18 mouse cellular contexts compared by ENCODE assay signal in the genomic region with DNA sequence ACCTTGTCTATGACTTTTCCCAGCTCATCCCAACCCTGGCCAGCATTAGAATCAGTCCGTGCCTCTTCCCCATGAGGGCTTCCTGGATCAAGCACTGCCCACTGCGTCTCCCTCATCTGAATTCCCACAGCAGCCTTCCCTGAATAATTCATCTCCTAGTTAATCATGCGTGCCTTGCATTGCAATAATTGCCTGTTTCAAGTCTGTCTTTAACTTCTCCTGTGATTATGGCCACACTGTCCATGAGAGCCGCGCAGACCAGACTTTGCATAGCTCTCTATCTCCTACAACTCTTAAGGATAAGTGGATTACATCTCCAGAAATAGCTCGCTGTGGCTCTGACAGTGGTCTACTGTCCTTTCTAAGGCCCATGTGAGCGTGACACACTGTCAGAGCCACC.
DNase-seq lines count a peak whose midpoint lies in the region; ATAC-seq and TF ChIP-seq lines count a peak whose summit lies in the region.
"Had no signal": no experiment of that assay in that cellular context is flagged by ENCODE, and none has a peak within 500 bp of the region (broad histone marks: within the 10 kb centered on the region; RNA-seq: fewer than 3 reads in every experiment).

No protein-coding gene starts in this region.

- peaks cover 36% of the 10 kb centered on the region for H3K4me1 ChIP-seq in forebrain, embryonic 10.5 days
- H3K4me1 ChIP-seq in forebrain, embryonic 15.5 days = peaks cover 21% of the 10 kb centered on the region
- peaks cover 39% of the 10 kb centered on the region for H3K4me1 ChIP-seq in midbrain, embryonic 10.5 days
- H3K4me1 ChIP-seq in kidney, embryonic 14.5 days (ENCODE audit: control insufficient read depth, insufficient read depth, low read length) = peaks cover 21% of the 10 kb centered on the region

- no peak overlapping the region for H3K4me2 ChIP-seq in forebrain, embryonic 15.5 days (replicated peaks)
- no peak overlapping the region for H3K4me2 ChIP-seq in kidney, embryonic 14.5 days (replicated peaks; ENCODE audit: low read depth, low read length)
- H3K4me2 ChIP-seq: limb, embryonic 15.5 days had no signal

- H3K4me3 ChIP-seq in forebrain, embryonic 10.5 days = no peak overlapping the region
- H3K4me3 ChIP-seq in forebrain, embryonic 15.5 days = no peak overlapping the region
- H3K4me3 ChIP-seq in layer of hippocampus, adult 2 months = no peak overlapping the region
- H3K4me3 ChIP-seq in midbrain, embryonic 10.5 days = no peak overlapping the region
- H3K4me3 ChIP-seq in kidney, embryonic 14.5 days (ENCODE audit: low read length) = no peak overlapping the region
- H3K4me3 ChIP-seq: erythroblast, embryonic 14.5 days; limb, embryonic 15.5 days; myocyte had no signal

- TF ChIP-seq CTCF in layer of hippocampus, adult 2 months (conservative IDR thresholded peaks at IDR 0.05) = no peak

- H3K9ac ChIP-seq in forebrain, embryonic 15.5 days (replicated peaks) = no peak overlapping the region
- H3K9ac ChIP-seq in kidney, embryonic 14.5 days (ENCODE audit: low read depth, low read length) = no peak overlapping the region
- H3K9ac ChIP-seq: limb, embryonic 15.5 days had no signal

- no peak for DNase-seq in forebrain, embryonic 10.5 days (ENCODE audit: extremely low spot score, low spot score)
- DNase-seq in layer of hippocampus, adult 2 months (ENCODE audit: low spot score in 2 of 2) = no peak
- no peak for DNase-seq in layer of hippocampus, postnatal 36 days
- DNase-seq in midbrain, embryonic 10.5 days (ENCODE audit: low spot score) = no peak
- peak; percentile 57 for DNase-seq in retina, postnatal 1 day
- no peak for DNase-seq in adrenal gland, postnatal 10 days
- DNase-seq: cerebellum, postnatal 10 days; kidney, adult 9 months; lung, adult 18-20 months; lung, postnatal 4 days; thymus, postnatal 14 days had no signal

- H3K27ac ChIP-seq in forebrain, embryonic 10.5 days = 0 out of 2 replicates have a peak overlapping the region, but pooled peaks have one; percentile 12
- no peak overlapping the region for H3K27ac ChIP-seq in forebrain, embryonic 15.5 days (replicated peaks)
- 0 out of 2 replicates have a peak overlapping the region, but pooled peaks have one; percentile 10 for H3K27ac ChIP-seq in layer of hippocampus, adult 2 months
- H3K27ac ChIP-seq in midbrain, embryonic 10.5 days (replicated peaks) = peak overlapping the region; percentile 30; the same call in 1 of the 2 replicates
- H3K27ac ChIP-seq in kidney, embryonic 14.5 days (ENCODE audit: low read depth, low read length) = no peak overlapping the region
- H3K27ac ChIP-seq: limb, embryonic 15.5 days had no signal

- H3K36me3 ChIP-seq in forebrain, embryonic 10.5 days (replicated peaks) = no peaks in the 10 kb centered on the region
- no peaks in the 10 kb centered on the region for H3K36me3 ChIP-seq in forebrain, embryonic 15.5 days
- H3K36me3 ChIP-seq in midbrain, embryonic 10.5 days = no peaks in the 10 kb centered on the region
- no peaks in the 10 kb centered on the region for H3K36me3 ChIP-seq in kidney, embryonic 14.5 days (ENCODE audit: control insufficient read depth, insufficient read depth, low read length)
- H3K36me3 ChIP-seq: limb, embryonic 15.5 days had no signal

- peaks cover 61% of the 10 kb centered on the region for H3K27me3 ChIP-seq in forebrain, embryonic 10.5 days (ENCODE audit: poor library complexity, severe bottlenecking)
- no peaks in the 10 kb centered on the region for H3K27me3 ChIP-seq in forebrain, embryonic 15.5 days
- H3K27me3 ChIP-seq in midbrain, embryonic 10.5 days (ENCODE audit: low read depth, poor library complexity, severe bottlenecking) = peaks cover 26% of the 10 kb centered on the region
- H3K27me3 ChIP-seq in kidney, embryonic 14.5 days (ENCODE audit: control insufficient read depth, insufficient read depth, low read length) = 0 out of 2 replicates have a peak, but pooled peaks cover 4% of the 10 kb centered on the region
- H3K27me3 ChIP-seq: CH12.LX; limb, embryonic 15.5 days; Patski had no signal

- WGBS in forebrain, embryonic 10.5 days = 81% methylated on average over 7 of the region's 7 CpGs
- 46% methylated on average over 7 of the region's 7 CpGs for WGBS in forebrain, embryonic 15.5 days
- WGBS in midbrain, embryonic 10.5 days = 75% methylated on average over 7 of the region's 7 CpGs
- 63% methylated on average over 7 of the region's 7 CpGs for WGBS in kidney, embryonic 14.5 days

- ATAC-seq in forebrain, embryonic 15.5 days (replicated peaks) = no peak
- no peak for ATAC-seq in kidney, embryonic 14.5 days (ENCODE audit: low FRiP score, low TSS enrichment)
- ATAC-seq: Patski had no signal

- H3K9me3 ChIP-seq in forebrain, embryonic 10.5 days = no peaks in the 10 kb centered on the region
- no peaks in the 10 kb centered on the region for H3K9me3 ChIP-seq in forebrain, embryonic 15.5 days
- no peaks in the 10 kb centered on the region for H3K9me3 ChIP-seq in midbrain, embryonic 10.5 days (replicated peaks)
- no peaks in the 10 kb centered on the region for H3K9me3 ChIP-seq in kidney, embryonic 14.5 days (ENCODE audit: control insufficient read depth, low read length)
- H3K9me3 ChIP-seq: limb, embryonic 15.5 days had no signal

Comparison
In these comparisons a context has a peak if more than half of its experiments do, and no peak if none do; other contexts are left out.
1. H3K27ac ChIP-seq: peak in forebrain, embryonic 10.5 days (single experiment), layer of hippocampus, adult 2 months (single experiment) and midbrain, embryonic 10.5 days (single experiment); none in forebrain, embryonic 15.5 days (single experiment) and kidney, embryonic 14.5 days (single experiment).